ENCODE assay signal across 8 mouse cellular contexts in genomic region chr1:187608261-187608921, GRCm38 (mm10). TPM values are rescaled to one million over a fixed set of nuclear protein-coding genes. Genes with fewer than 3 reads are reported as not detected.
DNase-seq lines count a peak whose midpoint lies in the region; ATAC-seq and TF ChIP-seq lines count a peak whose summit lies in the region.

Esrrg (plus strand) TSS chr1:187608791.

- H3K4me3 ChIP-seq in intestine, embryonic 14.5 days (ENCODE audit: low read depth, low read length), result peak within 1 kb of the TSS; percentile 49
- H3K4me3 ChIP-seq in limb, embryonic 10.5 days, result peak within 1 kb of the TSS; percentile 58
- H3K4me3 ChIP-seq in olfactory bulb, adult 2 months (ENCODE audit: insufficient read depth, low read depth, low read length), result peak within 1 kb of the TSS; percentile 58

- peak within 1 kb of the TSS; percentile 86 for H3K4me2 ChIP-seq in intestine, embryonic 14.5 days (ENCODE audit: low read length)

- H3K36me3 ChIP-seq in intestine, embryonic 14.5 days (ENCODE audit: control insufficient read depth, insufficient read depth, low read length), result no peaks in the 10 kb centered on the region
- H3K36me3 ChIP-seq in limb, embryonic 10.5 days, result no peaks in the 10 kb centered on the region

- no peak within 1 kb of the TSS for H3K27ac ChIP-seq in intestine, embryonic 14.5 days (ENCODE audit: low read depth)
- H3K27ac ChIP-seq in limb, embryonic 10.5 days, result peak within 1 kb of the TSS; percentile 78
- H3K27ac ChIP-seq in olfactory bulb, adult 2 months (ENCODE audit: insufficient read depth, low read depth, low read length), result peak within 1 kb of the TSS; percentile 23; the same call in 1 of the 2 replicates

- TF ChIP-seq POLR2A in olfactory bulb, adult 2 months (IDR thresholded peaks at IDR 0.05; ENCODE audit: insufficient read depth, low read depth, low read length), result no peak

- 2% methylated on average over 21 of the region's 21 CpGs for WGBS in intestine, embryonic 14.5 days
- under 1% methylated on average over 21 of the region's 21 CpGs for WGBS in limb, embryonic 10.5 days
- WGBS in olfactory bulb, adult 2 months, result 10% methylated on average over 21 of the region's 21 CpGs

- H3K4me1 ChIP-seq in intestine, embryonic 14.5 days (replicated peaks; ENCODE audit: control insufficient read depth, insufficient read depth, low read length), result peaks cover 7% of the 10 kb centered on the region; the same call in 1 of the 2 replicates
- peaks cover 84% of the 10 kb centered on the region for H3K4me1 ChIP-seq in limb, embryonic 10.5 days
- H3K4me1 ChIP-seq in olfactory bulb, adult 2 months (ENCODE audit: control insufficient read depth, insufficient read depth, low read length), result peaks cover 45% of the 10 kb centered on the region

- H3K9me3 ChIP-seq in intestine, embryonic 14.5 days (ENCODE audit: control insufficient read depth, low read length), result no peaks in the 10 kb centered on the region
- H3K9me3 ChIP-seq in limb, embryonic 10.5 days (replicated peaks), result no peaks in the 10 kb centered on the region

- H3K27me3 ChIP-seq in intestine, embryonic 14.5 days (replicated peaks; ENCODE audit: control insufficient read depth, insufficient read depth, low read length), result peaks cover 89% of the 10 kb centered on the region
- H3K27me3 ChIP-seq in limb, embryonic 10.5 days (ENCODE audit: low read depth, poor library complexity, severe bottlenecking), result peaks cover 89% of the 10 kb centered on the region

- no peak for TF ChIP-seq CTCF in olfactory bulb, adult 2 months (IDR thresholded peaks at IDR 0.05; ENCODE audit: insufficient read depth, low read depth, low read length)

- peak within 1 kb of the TSS; percentile 40 for H3K9ac ChIP-seq in intestine, embryonic 14.5 days (ENCODE audit: low read length)

- no peak for ATAC-seq in intestine, embryonic 14.5 days (replicated peaks; ENCODE audit: low FRiP score, low TSS enrichment, low read depth)

- DNase-seq in Muller cell, postnatal 12 days (ENCODE audit: inconsistent ontology term), result peak; percentile 37
- DNase-seq in adrenal gland, postnatal 25 days, result peak; percentile 36
- DNase-seq in gastrocnemius, postnatal 10 days, result peak; percentile 17
- DNase-seq in intestine, embryonic 14.5 days (ENCODE audit: low spot score), result peak; percentile 77
- peak; percentile 65 for DNase-seq in limb, embryonic 10.5 days (ENCODE audit: low spot score)
- no peak for DNase-seq in ovary, postnatal 14 days (ENCODE audit: low spot score)
- DNase-seq in c-Kit-positive CD71-positive TER-119-positive erythroid progenitor cells, embryonic 14.5 days (ENCODE audit: low spot score), result no peak

RNA-seq across cellular contexts. Expression of gene Esrrg, which starts in this region (rescaled TPM):
- total RNA-seq in adrenal gland, postnatal 25 days (2021), result 9.0 and 19.4 TPM in 2 replicates
- total RNA-seq in gastrocnemius, postnatal 10 days (2021), result 10 to 100 TPM; 10.6 to 11.3 TPM
- polyA plus RNA-seq in intestine, embryonic 14.5 days (2014; fragmentation: Nextera tagmentation; extraction: Ambion mirVana), result 6.9 and 8.6 TPM in 2 replicates
- 2.2 and 2.9 TPM in 2 replicates for polyA plus RNA-seq in limb, embryonic 10.5 days (2016; fragmentation: Nextera tagmentation; extraction: Ambion mirVana)
- not detected in 2 replicates for polyA plus RNA-seq in olfactory bulb, adult 2 months (2012; ENCODE audit: insufficient read depth, insufficient read length, low replicate concordance, missing spikeins)

Comparison
In these comparisons a context has a peak if more than half of its experiments do, and no peak if none do; other contexts are left out.
1. DNase-seq: peak in Muller cell, postnatal 12 days (single experiment), adrenal gland, postnatal 25 days (single experiment), gastrocnemius, postnatal 10 days (single experiment), intestine, embryonic 14.5 days (single experiment) and limb, embryonic 10.5 days (single experiment); none in ovary, postnatal 14 days (single experiment) and c-Kit-positive CD71-positive TER-119-positive erythroid progenitor cells, embryonic 14.5 days (single experiment).
2. Peak in every context shown above with its lines, with median percentiles within 50 percentile points of each other: H3K4me3 ChIP-seq.